8 mouse cellular contexts compared by ENCODE assay signal in the genomic region with DNA sequence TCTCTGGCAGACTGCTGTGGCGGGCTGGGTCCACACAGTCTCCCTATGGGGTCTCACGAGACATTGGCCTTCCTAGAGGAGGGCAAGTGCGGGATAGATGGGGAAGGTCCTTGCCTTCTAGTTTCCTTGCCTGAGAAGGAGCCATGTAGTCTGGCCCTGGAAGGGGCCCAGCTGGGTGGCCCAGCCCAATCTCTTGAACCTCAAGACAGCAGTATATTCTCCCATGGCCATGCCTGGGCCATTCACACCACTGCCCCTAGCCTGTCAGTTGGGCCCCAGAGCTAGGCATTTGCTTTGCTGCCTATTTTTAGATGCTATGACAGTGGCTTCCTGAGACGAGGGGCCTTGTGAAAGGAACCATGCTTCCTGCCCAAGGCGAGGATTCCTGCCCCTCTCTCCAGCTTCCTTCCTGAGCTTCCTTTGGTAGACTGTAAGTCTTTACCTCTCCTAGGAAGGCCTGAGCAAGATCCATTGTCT. TPM values are rescaled to one million over a fixed set of nuclear protein-coding genes. Genes with fewer than 3 reads are reported as not detected.
DNase-seq lines count a peak whose midpoint lies in the region; ATAC-seq and TF ChIP-seq lines count a peak whose summit lies in the region.

No protein-coding gene starts in this region.

- peak overlapping the region; percentile 58 for H3K4me3 ChIP-seq in gastrocnemius, adult 2 months
- no peak overlapping the region for H3K4me3 ChIP-seq in cortical plate, adult 2 months (ENCODE audit: insufficient read depth, low read length)
- no peak overlapping the region for H3K4me3 ChIP-seq in intestine, embryonic 16.5 days (ENCODE audit: low read length)
- no peak overlapping the region for H3K4me3 ChIP-seq in lung, postnatal 0 days (ENCODE audit: low read depth, low read length)

- ATAC-seq in intestine, embryonic 16.5 days: peak; percentile 0; the same call in 1 of the 2 replicates
- peak; percentile 25 for ATAC-seq in lung, postnatal 0 days
- no peak for ATAC-seq in megakaryocyte-erythroid progenitor cell, adult 5-6 weeks (replicated peaks; ENCODE audit: low FRiP score, low TSS enrichment, poor library complexity, severe bottlenecking)

- peaks cover 37% of the 10 kb centered on the region for H3K4me1 ChIP-seq in cortical plate, adult 2 months (ENCODE audit: control insufficient read depth, insufficient read depth, low read length)
- H3K4me1 ChIP-seq in intestine, embryonic 16.5 days (ENCODE audit: control insufficient read depth, insufficient read depth, low read length): peaks cover 58% of the 10 kb centered on the region
- peaks cover 53% of the 10 kb centered on the region for H3K4me1 ChIP-seq in lung, postnatal 0 days (ENCODE audit: insufficient read depth, low read depth, low read length)

- no peak for TF ChIP-seq CTCF in gastrocnemius, adult 2 months (IDR thresholded peaks at IDR 0.05)
- no peak for TF ChIP-seq CTCF in cortical plate, adult 2 months (IDR thresholded peaks at IDR 0.05; ENCODE audit: extremely low read depth, insufficient read depth, low read length)
- no peak for TF ChIP-seq CTCF in lung, postnatal 0 days (IDR thresholded peaks at IDR 0.05)

- 0 out of 2 replicates have a peak, but pooled peaks cover 4% of the 10 kb centered on the region for H3K27me3 ChIP-seq in intestine, embryonic 16.5 days (replicated peaks; ENCODE audit: control insufficient read depth, insufficient read depth, low read length)
- no peaks in the 10 kb centered on the region for H3K27me3 ChIP-seq in lung, postnatal 0 days (replicated peaks; ENCODE audit: insufficient read depth, low read length)

- no peaks in the 10 kb centered on the region for H3K36me3 ChIP-seq in intestine, embryonic 16.5 days (ENCODE audit: control insufficient read depth, insufficient read depth, low read length)
- H3K36me3 ChIP-seq in lung, postnatal 0 days (ENCODE audit: insufficient read depth, low read length): peaks cover 14% of the 10 kb centered on the region; the same call in 1 of the 2 replicates

- peak overlapping the region; percentile 85 for H3K27ac ChIP-seq in gastrocnemius, adult 2 months
- H3K27ac ChIP-seq in cortical plate, adult 2 months (ENCODE audit: insufficient read depth, low read length): peak overlapping the region; percentile 42
- peak overlapping the region; percentile 67 for H3K27ac ChIP-seq in intestine, embryonic 16.5 days (ENCODE audit: low read length)
- H3K27ac ChIP-seq in lung, postnatal 0 days (ENCODE audit: low read length): peak overlapping the region; percentile 71

- DNase-seq in gastrocnemius, adult 2 months: no peak
- DNase-seq in gastrocnemius, postnatal 25 days: no peak
- DNase-seq in lung, postnatal 0 days (ENCODE audit: low spot score): peak; percentile 69
- no peak for DNase-seq in left cerebral cortex, postnatal 14 days (ENCODE audit: low spot score in 2 of 2)
- no peak for DNase-seq in urinary bladder, postnatal 10 days (ENCODE audit: low spot score)

- peak overlapping the region; percentile 30; the same call in 1 of the 2 replicates for H3K9ac ChIP-seq in intestine, embryonic 16.5 days (ENCODE audit: low read depth, low read length)
- 0 out of 2 replicates have a peak overlapping the region, but pooled peaks have one; percentile 16 for H3K9ac ChIP-seq in lung, postnatal 0 days (replicated peaks; ENCODE audit: low read depth)

- 54% methylated on average over 5 of the region's 5 CpGs for WGBS in intestine, embryonic 16.5 days
- WGBS in lung, postnatal 0 days: 28% methylated on average over 5 of the region's 5 CpGs

- intact Hi-C loops in gastrocnemius, adult 2 months (cut with DNase I): no loop called here
- intact Hi-C loops in left cerebral cortex, postnatal 14 days (cut with DNase I): no loop called here

- peak overlapping the region; percentile 35 for H3K4me2 ChIP-seq in intestine, embryonic 16.5 days (ENCODE audit: low read depth, low read length)
- H3K4me2 ChIP-seq in lung, postnatal 0 days (replicated peaks; ENCODE audit: low read depth, low read length): peak overlapping the region; percentile 32

- no peaks in the 10 kb centered on the region for H3K9me3 ChIP-seq in intestine, embryonic 16.5 days (ENCODE audit: control insufficient read depth, low read length)
- no peaks in the 10 kb centered on the region for H3K9me3 ChIP-seq in lung, postnatal 0 days (ENCODE audit: low read length)

- TF ChIP-seq EP300 in lung, postnatal 0 days (IDR thresholded peaks at IDR 0.05): peak; percentile 67; the same call in 1 of the 2 replicates

- TF ChIP-seq POLR2A in cortical plate, adult 2 months (IDR thresholded peaks at IDR 0.05; ENCODE audit: extremely low read depth, insufficient read depth, low read length): no peak

RNA-seq across cellular contexts. Expression of a gene that starts 5.7 kb away (rescaled TPM):
- total RNA-seq in gastrocnemius, adult 2 months (2021): 100 to 1,000 TPM; 100 to 129 TPM
- 100 to 1,000 TPM; 118 to 130 TPM for total RNA-seq in gastrocnemius, postnatal 25 days (2021)
- 638 and 653 TPM in 2 replicates for polyA plus RNA-seq in cortical plate, adult 2 months (2012; rRNA removed)
- 391 and 421 TPM in 2 replicates for polyA plus RNA-seq in intestine, embryonic 16.5 days (2015; fragmentation: Nextera tagmentation; extraction: Ambion mirVana)
- 724 and 747 TPM in 2 replicates for polyA plus RNA-seq in lung, postnatal 0 days (2015; fragmentation: Nextera tagmentation; extraction: Ambion mirVana)
- 100 to 1,000 TPM; 367 to 400 TPM for total RNA-seq in left cerebral cortex, postnatal 14 days (2021)
- total RNA-seq in megakaryocyte-erythroid progenitor cell, adult 5-6 weeks (2014; fragmentation: Nextera tagmentation): 194 and 203 TPM in 2 replicates
- 214 and 238 TPM in 2 replicates for total RNA-seq in megakaryocyte-erythroid progenitor cell, adult 5-6 weeks (2017)

RNA-seq across cellular contexts. Expression of a gene that starts 10.8 kb away (rescaled TPM):
- total RNA-seq in gastrocnemius, adult 2 months (2021): 1 to 10 TPM; 6.6 to 8.2 TPM
- total RNA-seq in gastrocnemius, postnatal 25 days (2021): 1 to 10 TPM; 7.4 to 8.6 TPM
- 71.6 and 74.4 TPM in 2 replicates for polyA plus RNA-seq in cortical plate, adult 2 months (2012; rRNA removed)
- 67.9 and 74.7 TPM in 2 replicates for polyA plus RNA-seq in intestine, embryonic 16.5 days (2015; fragmentation: Nextera tagmentation; extraction: Ambion mirVana)
- polyA plus RNA-seq in lung, postnatal 0 days (2015; fragmentation: Nextera tagmentation; extraction: Ambion mirVana): 52.3 and 54.5 TPM in 2 replicates
- total RNA-seq in left cerebral cortex, postnatal 14 days (2021): 10 to 100 TPM; 41.1 to 50.0 TPM
- 36.9 and 58.7 TPM in 2 replicates for total RNA-seq in megakaryocyte-erythroid progenitor cell, adult 5-6 weeks (2014; fragmentation: Nextera tagmentation)
- 15.5 and 37.8 TPM in 2 replicates for total RNA-seq in megakaryocyte-erythroid progenitor cell, adult 5-6 weeks (2017)

RNA-seq across cellular contexts. Expression of a gene that starts 36.2 kb away (rescaled TPM):
- not detected for total RNA-seq in gastrocnemius, adult 2 months (2021)
- total RNA-seq in gastrocnemius, postnatal 25 days (2021): under 1 TPM in 1 of 2 experiments, not detected in 1; 0.13 TPM
- polyA plus RNA-seq in cortical plate, adult 2 months (2012; rRNA removed): not detected in 2 replicates
- polyA plus RNA-seq in intestine, embryonic 16.5 days (2015; fragmentation: Nextera tagmentation; extraction: Ambion mirVana): 7.9 and 8.0 TPM in 2 replicates
- polyA plus RNA-seq in lung, postnatal 0 days (2015; fragmentation: Nextera tagmentation; extraction: Ambion mirVana): 0.65 and 0.72 TPM in 2 replicates
- under 1 TPM in 1 of 2 experiments, not detected in 1; 0.19 TPM for total RNA-seq in left cerebral cortex, postnatal 14 days (2021)
- 0.13 TPM in 1 of 2 replicates, not detected in the other for total RNA-seq in megakaryocyte-erythroid progenitor cell, adult 5-6 weeks (2014; fragmentation: Nextera tagmentation)
- total RNA-seq in megakaryocyte-erythroid progenitor cell, adult 5-6 weeks (2017): 2.3 TPM in 1 of 2 replicates, not detected in the other

RNA-seq across cellular contexts. Expression of a gene that starts 47.9 kb away (rescaled TPM):
- total RNA-seq in gastrocnemius, adult 2 months (2021): under 1 TPM; 0.33 to 0.67 TPM
- total RNA-seq in gastrocnemius, postnatal 25 days (2021): under 1 TPM; 0.33 to 0.80 TPM
- polyA plus RNA-seq in cortical plate, adult 2 months (2012; rRNA removed): 0.62 and 0.79 TPM in 2 replicates
- 9.7 and 10.8 TPM in 2 replicates for polyA plus RNA-seq in intestine, embryonic 16.5 days (2015; fragmentation: Nextera tagmentation; extraction: Ambion mirVana)
- polyA plus RNA-seq in lung, postnatal 0 days (2015; fragmentation: Nextera tagmentation; extraction: Ambion mirVana): 11.8 and 13.0 TPM in 2 replicates
- 1 to 10 TPM in 1 of 2 experiments, under 1 TPM in 1; 0.91 to 1.7 TPM for total RNA-seq in left cerebral cortex, postnatal 14 days (2021)
- 0.46 TPM in 1 of 2 replicates, not detected in the other for total RNA-seq in megakaryocyte-erythroid progenitor cell, adult 5-6 weeks (2014; fragmentation: Nextera tagmentation)
- total RNA-seq in megakaryocyte-erythroid progenitor cell, adult 5-6 weeks (2017): not detected in 2 replicates

RNA-seq across cellular contexts. Expression of a gene that starts 53.4 kb away (rescaled TPM):
- under 1 TPM; 0.23 to 0.39 TPM for total RNA-seq in gastrocnemius, adult 2 months (2021)
- total RNA-seq in gastrocnemius, postnatal 25 days (2021): under 1 TPM; 0.23 to 0.27 TPM
- 0.26 and 0.44 TPM in 2 replicates for polyA plus RNA-seq in cortical plate, adult 2 months (2012; rRNA removed)
- polyA plus RNA-seq in intestine, embryonic 16.5 days (2015; fragmentation: Nextera tagmentation; extraction: Ambion mirVana): 2.4 and 3.1 TPM in 2 replicates
- 6.1 and 7.8 TPM in 2 replicates for polyA plus RNA-seq in lung, postnatal 0 days (2015; fragmentation: Nextera tagmentation; extraction: Ambion mirVana)
- total RNA-seq in left cerebral cortex, postnatal 14 days (2021): under 1 TPM in 1 of 2 experiments, not detected in 1; 0.30 TPM
- 163 and 191 TPM in 2 replicates for total RNA-seq in megakaryocyte-erythroid progenitor cell, adult 5-6 weeks (2014; fragmentation: Nextera tagmentation)
- total RNA-seq in megakaryocyte-erythroid progenitor cell, adult 5-6 weeks (2017): 94.2 and 132 TPM in 2 replicates
